In genomic region chr19:12487511-12488204, GRCm38 (mm10) we compare ENCODE assay signal across 12 mouse cellular contexts. TPM values are rescaled to one million over a fixed set of nuclear protein-coding genes. Genes with fewer than 3 reads are reported as not detected.
DNase-seq lines count a peak whose midpoint lies in the region; ATAC-seq lines count a peak whose summit lies in the region.
"Had no signal": no experiment of that assay in that cellular context is flagged by ENCODE, and none has a peak within 500 bp of the region (broad histone marks: within the 10 kb centered on the region; RNA-seq: fewer than 3 reads in every experiment).

No protein-coding gene starts in this region.

- H3K4me2 ChIP-seq in midbrain, embryonic 16.5 days (ENCODE audit: low read length), result no peak overlapping the region
- no peak overlapping the region for H3K4me2 ChIP-seq in liver, embryonic 16.5 days (ENCODE audit: low read depth, low read length)
- no peak overlapping the region for H3K4me2 ChIP-seq in stomach, embryonic 15.5 days

- peak; percentile 70 for DNase-seq in heart, embryonic 10.5 days (ENCODE audit: low spot score)
- no peak for DNase-seq in heart, postnatal 10 days
- DNase-seq in midbrain, embryonic 10.5 days (ENCODE audit: low spot score), result no peak
- no peak for DNase-seq in gastrocnemius, postnatal 36 days
- no peak for DNase-seq in spleen, postnatal 36 days (ENCODE audit: low spot score in 2 of 2)
- DNase-seq: cerebellum, adult 8-10 months had no signal

- no peak overlapping the region for H3K4me3 ChIP-seq in heart, embryonic 10.5 days
- H3K4me3 ChIP-seq in midbrain, embryonic 10.5 days, result peak overlapping the region; percentile 44
- no peak overlapping the region for H3K4me3 ChIP-seq in midbrain, embryonic 16.5 days (ENCODE audit: low read depth, low read length)
- no peak overlapping the region for H3K4me3 ChIP-seq in liver, embryonic 16.5 days (ENCODE audit: low read depth, low read length)
- H3K4me3 ChIP-seq in stomach, embryonic 15.5 days (replicated peaks), result no peak overlapping the region
- H3K4me3 ChIP-seq: erythroblast, embryonic 14.5 days had no signal

- peaks cover 18% of the 10 kb centered on the region for H3K4me1 ChIP-seq in heart, embryonic 10.5 days
- H3K4me1 ChIP-seq in midbrain, embryonic 10.5 days, result peaks cover 65% of the 10 kb centered on the region
- peaks cover 21% of the 10 kb centered on the region for H3K4me1 ChIP-seq in midbrain, embryonic 16.5 days (ENCODE audit: control insufficient read depth, insufficient read depth, low read length)
- H3K4me1 ChIP-seq in liver, embryonic 16.5 days (ENCODE audit: control insufficient read depth, low read depth, low read length), result peaks cover 13% of the 10 kb centered on the region
- H3K4me1 ChIP-seq in stomach, embryonic 15.5 days, result peaks cover 19% of the 10 kb centered on the region

- H3K9ac ChIP-seq in midbrain, embryonic 16.5 days (ENCODE audit: low read depth, low read length), result no peak overlapping the region
- no peak overlapping the region for H3K9ac ChIP-seq in liver, embryonic 16.5 days (ENCODE audit: low read depth, low read length)
- no peak overlapping the region for H3K9ac ChIP-seq in stomach, embryonic 15.5 days

- intact Hi-C loops in heart, postnatal 10 days (cut with DNase I), result no loop called here
- intact Hi-C loops in gastrocnemius, postnatal 36 days (cut with DNase I), result no loop called here

- WGBS in heart, embryonic 10.5 days, result 82% methylated on average over 12 of the region's 12 CpGs
- 89% methylated on average over 12 of the region's 12 CpGs for WGBS in midbrain, embryonic 10.5 days
- 83% methylated on average over 12 of the region's 12 CpGs for WGBS in midbrain, embryonic 16.5 days
- WGBS in liver, embryonic 16.5 days (ENCODE audit: insufficient replicate concordance), result 65% methylated on average over 12 of the region's 12 CpGs
- 72% methylated on average over 12 of the region's 12 CpGs for WGBS in stomach, embryonic 15.5 days

- no peaks in the 10 kb centered on the region for H3K27me3 ChIP-seq in heart, embryonic 10.5 days (ENCODE audit: insufficient read depth, poor library complexity, severe bottlenecking)
- no peaks in the 10 kb centered on the region for H3K27me3 ChIP-seq in midbrain, embryonic 10.5 days (ENCODE audit: low read depth, poor library complexity, severe bottlenecking)
- H3K27me3 ChIP-seq in midbrain, embryonic 16.5 days (ENCODE audit: control insufficient read depth, insufficient read depth, low read depth, low read length), result no peaks in the 10 kb centered on the region
- no peaks in the 10 kb centered on the region for H3K27me3 ChIP-seq in liver, embryonic 16.5 days (ENCODE audit: control insufficient read depth, insufficient read depth, low read depth, low read length)
- H3K27me3 ChIP-seq in stomach, embryonic 15.5 days (replicated peaks), result no peaks in the 10 kb centered on the region
- H3K27me3 ChIP-seq: CH12.LX had no signal

- no peak overlapping the region for H3K27ac ChIP-seq in heart, embryonic 10.5 days
- H3K27ac ChIP-seq in midbrain, embryonic 10.5 days (replicated peaks), result peak overlapping the region; percentile 93
- no peak overlapping the region for H3K27ac ChIP-seq in midbrain, embryonic 16.5 days (ENCODE audit: low read length)
- H3K27ac ChIP-seq in liver, embryonic 16.5 days (ENCODE audit: low read length), result peak overlapping the region; percentile 78
- H3K27ac ChIP-seq in stomach, embryonic 15.5 days, result peak overlapping the region; percentile 94

- ATAC-seq in midbrain, embryonic 16.5 days, result no peak
- no peak for ATAC-seq in liver, embryonic 16.5 days (ENCODE audit: low read depth)
- peak; percentile 1; the same call in 1 of the 2 replicates for ATAC-seq in stomach, embryonic 15.5 days (ENCODE audit: insufficient read depth, low FRiP score, low read depth)

- 0 out of 2 replicates have a peak, but pooled peaks cover 4% of the 10 kb centered on the region for H3K36me3 ChIP-seq in heart, embryonic 10.5 days
- H3K36me3 ChIP-seq in midbrain, embryonic 10.5 days, result peaks cover 89% of the 10 kb centered on the region
- H3K36me3 ChIP-seq in midbrain, embryonic 16.5 days (ENCODE audit: control insufficient read depth, insufficient read depth, low read length), result peaks cover 29% of the 10 kb centered on the region
- no peaks in the 10 kb centered on the region for H3K36me3 ChIP-seq in liver, embryonic 16.5 days (ENCODE audit: control insufficient read depth, insufficient read depth)
- H3K36me3 ChIP-seq in stomach, embryonic 15.5 days, result peaks cover 28% of the 10 kb centered on the region

- no peaks in the 10 kb centered on the region for H3K9me3 ChIP-seq in heart, embryonic 10.5 days
- no peaks in the 10 kb centered on the region for H3K9me3 ChIP-seq in midbrain, embryonic 10.5 days (replicated peaks)
- no peaks in the 10 kb centered on the region for H3K9me3 ChIP-seq in midbrain, embryonic 16.5 days (replicated peaks; ENCODE audit: control insufficient read depth, low read length, poor library complexity, severe bottlenecking)
- no peaks in the 10 kb centered on the region for H3K9me3 ChIP-seq in liver, embryonic 16.5 days (replicated peaks; ENCODE audit: control insufficient read depth, low read length)
- no peaks in the 10 kb centered on the region for H3K9me3 ChIP-seq in stomach, embryonic 15.5 days

RNA-seq across cellular contexts. Expression of gene Dtx4, which starts 13.6 kb away (rescaled TPM):
- polyA plus RNA-seq in heart, embryonic 10.5 days (2016; fragmentation: Nextera tagmentation; extraction: Ambion mirVana), result 0.91 and 2.9 TPM in 2 replicates
- 10 to 100 TPM in 1 of 2 experiments, 1 to 10 TPM in 1; 9.6 to 10.7 TPM for total RNA-seq in heart, postnatal 10 days (2021)
- polyA plus RNA-seq in midbrain, embryonic 10.5 days (2016; fragmentation: Nextera tagmentation; extraction: Ambion mirVana), result 54.9 and 59.2 TPM in 2 replicates
- polyA plus RNA-seq in midbrain, embryonic 16.5 days (2015; fragmentation: Nextera tagmentation; extraction: Ambion mirVana), result 38.6 and 39.3 TPM in 2 replicates
- 2.0 and 2.2 TPM in 2 replicates for polyA plus RNA-seq in liver, embryonic 16.5 days (2015; fragmentation: Nextera tagmentation; extraction: Ambion mirVana)
- 14.7 and 18.6 TPM in 2 replicates for polyA plus RNA-seq in stomach, embryonic 15.5 days (2015; fragmentation: Nextera tagmentation; extraction: Ambion mirVana)
- total RNA-seq in gastrocnemius, postnatal 36 days (2021), result 1 to 10 TPM; 5.2 to 5.3 TPM

RNA-seq across cellular contexts. Expression of gene Mpeg1, which starts 27.1 kb away (rescaled TPM):
- 0.05 TPM in 1 of 2 replicates, not detected in the other for polyA plus RNA-seq in heart, embryonic 10.5 days (2016; fragmentation: Nextera tagmentation; extraction: Ambion mirVana)
- 1 to 10 TPM; 4.8 to 5.3 TPM for total RNA-seq in heart, postnatal 10 days (2021)
- 0.19 and 0.40 TPM in 2 replicates for polyA plus RNA-seq in midbrain, embryonic 10.5 days (2016; fragmentation: Nextera tagmentation; extraction: Ambion mirVana)
- polyA plus RNA-seq in midbrain, embryonic 16.5 days (2015; fragmentation: Nextera tagmentation; extraction: Ambion mirVana), result 0.69 and 0.71 TPM in 2 replicates
- polyA plus RNA-seq in liver, embryonic 16.5 days (2015; fragmentation: Nextera tagmentation; extraction: Ambion mirVana), result 2.3 and 2.5 TPM in 2 replicates
- polyA plus RNA-seq in stomach, embryonic 15.5 days (2015; fragmentation: Nextera tagmentation; extraction: Ambion mirVana), result 1.2 and 1.3 TPM in 2 replicates
- total RNA-seq in gastrocnemius, postnatal 36 days (2021), result 1 to 10 TPM; 1.1 to 2.7 TPM

RNA-seq across cellular contexts. Expression of gene Fam111a, which starts 57.9 kb away (rescaled TPM):
- polyA plus RNA-seq in heart, embryonic 10.5 days (2016; fragmentation: Nextera tagmentation; extraction: Ambion mirVana), result 20.4 and 21.3 TPM in 2 replicates
- 10 to 100 TPM in 1 of 2 experiments, 1 to 10 TPM in 1; 9.8 to 12.1 TPM for total RNA-seq in heart, postnatal 10 days (2021)
- polyA plus RNA-seq in midbrain, embryonic 10.5 days (2016; fragmentation: Nextera tagmentation; extraction: Ambion mirVana), result 20.9 and 21.0 TPM in 2 replicates
- polyA plus RNA-seq in midbrain, embryonic 16.5 days (2015; fragmentation: Nextera tagmentation; extraction: Ambion mirVana), result 5.3 and 6.5 TPM in 2 replicates
- 21.7 and 26.0 TPM in 2 replicates for polyA plus RNA-seq in liver, embryonic 16.5 days (2015; fragmentation: Nextera tagmentation; extraction: Ambion mirVana)
- polyA plus RNA-seq in stomach, embryonic 15.5 days (2015; fragmentation: Nextera tagmentation; extraction: Ambion mirVana), result 20.5 and 21.1 TPM in 2 replicates
- total RNA-seq in gastrocnemius, postnatal 36 days (2021), result 1 to 10 TPM; 1.9 to 2.1 TPM

RNA-seq across cellular contexts. Expression of gene Pfpl, which starts 60.0 kb away (rescaled TPM):
- polyA plus RNA-seq in heart, embryonic 10.5 days (2016; fragmentation: Nextera tagmentation; extraction: Ambion mirVana), result not detected in 2 replicates
- not detected for total RNA-seq in heart, postnatal 10 days (2021)
- polyA plus RNA-seq in midbrain, embryonic 10.5 days (2016; fragmentation: Nextera tagmentation; extraction: Ambion mirVana), result not detected in 2 replicates
- not detected in 2 replicates for polyA plus RNA-seq in midbrain, embryonic 16.5 days (2015; fragmentation: Nextera tagmentation; extraction: Ambion mirVana)
- polyA plus RNA-seq in liver, embryonic 16.5 days (2015; fragmentation: Nextera tagmentation; extraction: Ambion mirVana), result not detected in 2 replicates
- not detected in 2 replicates for polyA plus RNA-seq in stomach, embryonic 15.5 days (2015; fragmentation: Nextera tagmentation; extraction: Ambion mirVana)
- total RNA-seq in gastrocnemius, postnatal 36 days (2021), result not detected
- total RNA-seq: CH12.LX had no signal
- polyA plus RNA-seq: erythroblast, embryonic 14.5 days; heart, embryonic 14.5 days had no signal

Comparison
In these comparisons a context has a peak if more than half of its experiments do, and no peak if none do; other contexts are left out.
1. H3K27ac ChIP-seq: peak in midbrain, embryonic 10.5 days (single experiment), liver, embryonic 16.5 days (single experiment) and stomach, embryonic 15.5 days (single experiment); none in heart, embryonic 10.5 days (single experiment) and midbrain, embryonic 16.5 days (single experiment).